Mouse (Mus musculus): Measurements from ENCODE around the gene Gm19935.

Gene Gm19935

DNA sequence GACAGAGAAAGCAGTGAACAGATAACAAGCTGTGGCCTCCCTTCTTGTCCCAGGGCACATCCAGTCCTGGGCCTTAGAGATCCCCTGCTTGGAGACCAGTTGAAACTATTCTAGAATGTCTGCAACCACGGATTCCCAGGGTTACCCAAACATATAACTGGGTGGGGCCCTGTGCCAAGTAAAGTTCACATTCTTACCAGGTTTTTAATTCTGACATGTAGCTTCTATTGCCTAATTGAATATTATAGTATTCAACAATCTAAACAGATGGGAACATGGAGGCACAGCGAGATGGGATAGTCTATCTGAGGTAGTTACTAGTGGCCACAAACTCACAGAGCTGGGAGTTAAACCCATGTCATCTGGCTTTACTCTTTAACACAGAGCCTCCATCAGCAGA, at the start of gene Gm19935:
Gene Gm19935 (minus strand): TSS at position 101 of the 400 bp plus-strand sequence.
- no peak for DNase-seq

DNA sequence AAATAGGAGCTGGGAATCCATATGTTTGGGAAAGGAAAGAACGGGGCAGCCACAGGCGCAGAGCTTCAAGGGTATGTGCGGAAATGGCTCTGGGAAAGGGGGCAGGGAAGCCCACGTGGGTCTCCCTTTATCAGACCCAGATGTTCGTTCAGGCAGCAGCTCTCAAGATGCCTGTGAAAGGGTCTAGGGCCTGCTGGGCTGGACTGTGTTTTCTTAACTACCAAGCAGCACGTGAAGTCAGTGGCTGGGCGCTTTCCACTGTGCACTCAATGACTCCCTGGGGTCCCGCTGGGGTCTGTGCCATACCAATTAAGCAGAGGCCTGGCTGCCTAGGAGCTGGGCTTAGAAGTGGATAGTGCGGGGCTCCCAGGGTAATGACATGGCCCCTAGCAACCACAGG, 44.8 kb upstream of the Gm19935 start:
- DNase-seq: no peak

DNA sequence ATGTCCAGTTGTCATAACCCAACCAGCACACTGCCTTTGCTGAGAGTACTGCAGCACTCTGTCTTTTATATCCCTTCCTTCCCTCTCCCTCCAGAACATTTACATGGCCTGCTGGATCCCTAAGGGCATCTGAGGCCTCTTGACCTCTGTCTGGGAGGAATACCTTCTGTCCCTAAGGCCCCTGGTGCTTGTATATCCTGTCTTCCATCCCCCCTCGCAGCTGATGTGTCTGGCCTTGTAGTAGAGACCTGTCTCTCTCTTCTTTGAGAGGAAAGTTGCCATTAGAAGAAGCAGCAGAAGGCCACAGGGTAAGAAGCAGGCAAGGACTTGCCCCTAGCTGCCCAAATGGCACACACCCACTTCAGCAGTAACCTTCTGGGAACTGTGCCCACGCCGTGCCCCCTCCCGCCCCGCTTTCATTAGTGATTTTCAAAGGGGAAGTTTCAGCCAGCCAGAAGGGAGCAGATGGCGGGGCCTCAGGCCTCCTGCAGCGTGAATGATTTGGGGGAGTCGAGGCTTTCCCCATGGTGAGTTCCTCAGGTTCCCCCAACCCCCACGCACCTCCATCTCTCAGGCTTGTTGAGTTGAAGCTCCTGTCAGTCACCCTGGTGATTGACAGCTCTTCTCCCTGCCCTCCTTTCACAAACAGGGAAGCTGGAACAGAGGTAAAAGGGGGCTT, 44.2 kb upstream of the Gm19935 start:
- DNase-seq: peak; percentile 48

DNA sequence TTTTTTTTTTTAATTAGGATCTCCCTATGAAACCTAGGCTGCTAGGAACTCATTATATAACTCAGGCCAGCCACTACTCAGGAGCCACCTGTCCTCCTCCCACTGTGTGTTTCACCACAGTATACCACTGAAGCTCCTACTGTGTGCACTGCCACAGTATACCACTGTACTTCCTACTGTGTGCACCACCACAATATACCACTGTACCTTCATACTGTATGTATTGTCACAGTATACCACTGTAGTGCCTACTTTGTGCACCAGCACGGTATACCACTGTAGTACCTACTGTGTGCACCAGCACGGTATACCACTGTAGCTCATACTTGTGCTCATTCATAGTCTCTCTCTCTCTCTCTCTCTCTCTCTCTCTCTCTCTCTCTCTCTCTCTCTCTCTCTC, 40.9 kb upstream of the Gm19935 start:
- no peak for DNase-seq

DNA sequence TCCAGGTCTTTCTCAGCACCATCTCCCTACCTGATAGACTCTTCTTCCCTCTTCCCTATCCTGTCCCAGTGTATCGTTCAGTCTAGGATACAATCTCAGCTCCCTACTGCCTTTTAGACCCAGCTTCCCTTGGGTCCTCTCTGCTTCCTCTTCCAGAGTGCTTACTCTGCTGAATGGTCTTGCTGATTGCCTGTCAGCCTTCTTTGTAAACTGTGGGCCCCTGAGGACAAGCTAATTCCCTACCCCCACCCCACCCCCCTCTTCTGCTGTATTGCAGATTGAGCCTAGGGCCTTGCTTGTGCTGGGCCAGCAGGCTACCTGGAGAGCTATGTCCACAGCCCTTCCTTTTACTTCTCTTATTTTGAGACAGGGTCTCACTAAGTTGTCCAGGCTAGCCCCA, 39.8 kb upstream of the Gm19935 start:
- DNase-seq: no peak

DNA sequence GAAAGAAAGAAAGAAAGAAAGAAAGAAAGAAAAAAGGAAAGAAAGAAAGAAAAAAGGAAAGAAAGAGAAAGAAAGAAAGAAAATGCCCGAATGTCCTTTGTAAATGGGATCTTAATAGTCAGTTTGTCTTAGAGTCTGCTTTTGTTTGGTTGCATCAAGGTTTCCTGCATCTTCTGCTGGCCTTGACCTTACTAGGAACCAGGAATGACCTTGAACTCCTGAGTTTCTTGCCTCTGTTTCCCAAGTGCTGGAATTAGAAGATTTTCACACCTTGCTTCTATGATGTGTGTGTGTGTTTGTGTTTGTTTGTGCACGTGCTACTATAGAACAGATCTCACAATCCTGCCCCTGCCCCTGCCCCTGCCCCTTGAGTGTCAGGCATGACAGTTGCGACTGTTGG, 39.0 kb upstream of the Gm19935 start:
- no peak for DNase-seq

DNA sequence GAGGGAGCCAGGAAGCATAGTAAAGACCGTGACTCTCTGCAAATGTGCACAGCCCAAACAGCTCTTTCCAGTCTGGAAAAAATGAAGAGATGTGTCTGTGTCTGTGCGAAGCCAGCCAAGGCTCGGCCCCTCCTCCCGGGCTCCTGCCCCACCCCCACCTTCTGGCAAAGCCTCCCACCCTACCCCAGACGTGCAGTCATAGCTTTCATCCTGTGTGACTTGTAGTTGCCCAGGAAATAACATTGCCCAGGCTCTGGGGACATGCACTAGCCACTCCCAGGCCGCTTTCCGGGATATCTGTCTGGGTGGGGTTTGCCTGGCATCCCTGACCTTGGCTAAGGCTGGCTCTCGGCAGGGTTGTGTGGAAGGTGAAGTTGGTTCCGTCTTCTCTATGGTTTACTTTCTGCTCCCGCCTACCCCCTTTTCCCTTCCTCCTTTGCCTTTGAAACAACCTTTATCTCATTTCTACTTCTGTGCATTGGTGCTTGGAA, 37.5 kb upstream of the Gm19935 start:
- DNase-seq: no peak

DNA sequence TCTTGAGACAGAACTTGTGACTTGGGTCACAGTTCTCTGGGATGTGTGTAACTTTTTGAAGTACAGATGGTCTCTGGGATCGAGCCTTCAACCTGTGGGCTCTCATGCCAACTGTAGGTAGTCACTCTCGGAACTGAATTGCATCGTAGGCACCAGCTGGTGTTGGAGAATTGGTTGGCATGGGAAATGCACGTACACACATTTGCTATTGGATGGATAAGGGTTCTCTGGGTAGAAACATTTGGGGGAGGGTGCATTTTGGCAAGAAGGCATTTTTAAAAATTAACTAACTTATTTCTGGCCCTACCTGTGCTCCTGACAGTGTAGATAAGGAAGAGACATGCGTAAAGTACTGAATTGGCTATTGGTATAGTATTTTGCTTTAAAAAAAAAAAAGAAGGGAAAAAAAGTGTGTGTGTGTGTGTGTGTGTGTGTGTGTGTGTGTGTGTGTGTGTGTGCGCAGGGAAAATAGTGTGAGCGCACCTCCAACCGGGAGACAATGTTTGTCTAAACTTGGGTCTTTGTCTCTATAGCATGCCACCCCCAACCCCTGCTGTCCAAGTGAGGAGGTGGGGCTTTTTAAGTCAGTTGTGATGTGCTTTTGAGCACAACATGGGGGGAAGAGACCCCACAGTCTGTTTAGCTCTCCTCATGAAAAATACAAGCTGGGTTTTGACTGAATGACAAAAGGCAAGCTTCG, 36.9 kb upstream of the Gm19935 start:
- DNase-seq: no peak

DNA sequence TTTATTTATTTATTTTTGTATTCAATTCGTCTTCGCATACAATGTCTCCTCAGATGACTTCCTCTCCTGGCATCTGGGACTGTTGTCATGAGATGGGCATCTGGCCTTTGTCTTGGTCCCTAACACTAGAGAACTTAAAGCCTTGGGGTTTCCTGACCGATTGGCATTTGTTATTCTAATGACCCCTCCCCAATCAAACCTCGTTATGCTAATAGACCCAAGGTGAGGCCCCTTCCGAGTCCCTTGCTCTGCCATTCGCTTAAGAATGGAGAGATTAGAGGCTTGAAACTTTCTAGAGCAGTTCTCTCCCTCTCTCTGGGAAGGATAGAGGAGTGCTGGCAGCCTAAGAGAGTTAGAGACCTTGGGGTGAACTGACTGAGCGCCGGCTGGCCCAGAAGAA, 34.4 kb upstream of the Gm19935 start:
- DNase-seq: no peak

DNA sequence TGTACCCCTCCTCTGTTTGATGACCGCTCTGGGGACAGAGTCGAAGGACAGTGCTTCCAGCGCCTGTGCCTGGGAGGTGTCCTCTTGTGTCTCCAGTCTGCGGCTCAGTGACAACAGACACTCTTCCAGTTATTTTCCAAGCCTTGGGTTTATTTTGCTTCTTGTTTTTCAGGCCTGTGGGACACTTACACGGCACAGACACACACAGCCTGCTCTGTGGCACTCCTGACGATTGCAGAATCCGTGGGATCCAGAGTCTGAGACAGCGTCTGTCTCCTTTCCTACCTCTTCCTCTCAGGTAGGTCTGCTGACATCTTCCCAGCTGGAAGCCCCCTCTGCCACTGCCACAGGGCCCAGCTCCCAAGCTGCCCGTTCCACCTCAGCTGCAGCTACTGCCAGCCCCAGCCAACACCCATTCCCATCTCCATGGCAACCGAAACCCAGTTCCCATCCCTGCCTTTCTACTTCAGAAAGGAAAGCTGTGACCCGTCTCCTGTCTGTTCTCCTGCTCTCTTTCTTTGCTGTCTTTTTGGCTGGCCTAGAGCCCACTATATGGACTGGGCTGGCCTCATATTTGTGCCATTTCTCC, 32.4 kb upstream of the Gm19935 start:
- DNase-seq: peak; percentile 61

DNA sequence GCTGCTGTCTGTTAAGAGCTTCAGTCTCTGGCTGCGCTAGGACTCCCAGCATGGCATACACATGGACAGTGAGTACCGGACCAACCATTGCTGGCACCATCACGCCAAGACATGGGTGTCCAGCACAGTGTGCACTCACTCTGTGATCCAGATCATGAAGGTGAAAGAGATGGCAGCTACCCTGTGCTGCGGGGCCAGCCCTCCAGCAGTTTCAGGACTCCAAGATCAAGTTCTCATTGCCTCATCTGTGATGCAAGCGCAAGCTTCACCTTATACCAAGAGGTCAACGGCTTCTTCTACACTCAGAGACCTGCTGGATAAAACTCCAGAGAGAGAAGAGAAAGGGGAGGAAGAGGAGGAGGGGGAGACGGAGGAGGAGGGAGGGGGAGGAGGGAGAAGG, 30.8 kb upstream of the Gm19935 start:
- no peak for DNase-seq

DNA sequence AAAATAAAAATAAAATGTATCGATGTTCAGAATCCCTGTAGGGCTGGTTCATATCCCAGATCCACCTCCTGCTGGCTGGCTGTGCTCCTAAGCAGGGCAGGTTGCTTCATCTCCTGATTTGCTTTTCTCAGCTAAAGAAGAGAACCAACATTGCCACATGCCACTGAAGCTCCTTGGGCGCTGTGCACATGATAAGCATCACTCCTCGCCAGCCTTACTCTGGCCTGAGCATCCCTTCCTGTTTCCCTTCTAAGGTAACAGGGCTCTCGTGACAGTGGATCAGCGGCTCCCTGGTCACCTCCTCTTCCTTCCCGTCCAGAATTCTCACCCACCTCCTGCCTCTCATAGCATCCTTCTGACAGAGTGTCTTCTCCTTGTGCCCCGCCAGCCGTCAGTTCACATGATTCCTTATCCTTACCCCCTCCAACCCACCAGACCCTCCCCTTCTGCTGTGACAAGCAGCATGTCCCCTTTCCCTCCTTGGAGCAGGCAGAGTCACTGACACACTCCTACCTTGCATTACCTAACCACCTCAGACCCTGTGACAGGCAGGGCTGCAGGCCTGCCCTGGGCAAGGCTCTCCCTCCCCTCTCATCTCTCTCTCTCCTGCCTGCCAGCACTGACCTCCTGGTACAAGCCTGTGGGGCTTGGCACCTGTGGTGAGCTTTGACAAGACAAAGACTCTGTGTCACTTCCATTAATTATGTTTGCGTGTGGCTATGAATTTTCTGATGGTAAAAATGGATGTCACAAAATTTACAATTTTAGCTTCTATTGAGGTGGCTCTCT, 27.2 kb upstream of the Gm19935 start:
- no peak for DNase-seq

DNA sequence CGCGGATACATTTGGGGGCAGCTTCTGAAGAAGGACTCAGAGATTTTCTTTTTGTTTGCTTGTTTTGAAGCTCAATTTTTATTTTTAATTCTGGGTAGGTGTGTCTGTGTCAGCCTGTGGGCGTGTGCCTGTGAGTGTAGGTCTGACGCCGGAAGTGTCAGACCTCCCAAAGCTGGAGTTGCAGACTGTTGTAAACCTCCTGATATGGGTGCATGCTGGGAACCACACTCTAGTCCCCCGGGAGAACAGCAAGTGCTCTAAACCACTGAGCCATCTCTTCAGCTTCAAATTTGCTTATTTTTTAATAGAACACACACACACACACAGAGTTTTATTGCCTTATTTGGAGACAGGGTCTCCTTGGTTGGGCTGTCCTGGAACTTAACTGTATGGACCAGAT, 25.9 kb upstream of the Gm19935 start:
- DNase-seq: no peak

DNA sequence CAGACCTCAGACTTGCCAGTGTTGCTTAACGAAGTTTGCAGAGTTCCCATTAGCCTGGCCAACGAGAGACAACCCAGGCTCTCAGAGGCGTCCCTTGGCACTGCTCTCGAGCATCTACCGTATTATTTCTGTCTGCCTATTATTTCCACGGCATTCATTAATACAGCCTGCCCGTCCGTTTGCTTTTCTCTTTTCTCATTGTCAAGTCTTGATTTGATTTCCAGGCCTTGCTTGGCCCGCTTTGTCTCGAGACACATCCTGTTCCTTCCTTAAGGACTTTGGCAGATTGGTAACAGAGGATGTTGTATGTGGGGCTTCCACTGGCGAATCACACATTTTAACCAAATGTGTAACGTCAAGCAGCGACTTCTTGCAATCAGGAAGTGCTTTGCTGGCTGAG, 24.1 kb upstream of the Gm19935 start:
- DNase-seq: no peak

DNA sequence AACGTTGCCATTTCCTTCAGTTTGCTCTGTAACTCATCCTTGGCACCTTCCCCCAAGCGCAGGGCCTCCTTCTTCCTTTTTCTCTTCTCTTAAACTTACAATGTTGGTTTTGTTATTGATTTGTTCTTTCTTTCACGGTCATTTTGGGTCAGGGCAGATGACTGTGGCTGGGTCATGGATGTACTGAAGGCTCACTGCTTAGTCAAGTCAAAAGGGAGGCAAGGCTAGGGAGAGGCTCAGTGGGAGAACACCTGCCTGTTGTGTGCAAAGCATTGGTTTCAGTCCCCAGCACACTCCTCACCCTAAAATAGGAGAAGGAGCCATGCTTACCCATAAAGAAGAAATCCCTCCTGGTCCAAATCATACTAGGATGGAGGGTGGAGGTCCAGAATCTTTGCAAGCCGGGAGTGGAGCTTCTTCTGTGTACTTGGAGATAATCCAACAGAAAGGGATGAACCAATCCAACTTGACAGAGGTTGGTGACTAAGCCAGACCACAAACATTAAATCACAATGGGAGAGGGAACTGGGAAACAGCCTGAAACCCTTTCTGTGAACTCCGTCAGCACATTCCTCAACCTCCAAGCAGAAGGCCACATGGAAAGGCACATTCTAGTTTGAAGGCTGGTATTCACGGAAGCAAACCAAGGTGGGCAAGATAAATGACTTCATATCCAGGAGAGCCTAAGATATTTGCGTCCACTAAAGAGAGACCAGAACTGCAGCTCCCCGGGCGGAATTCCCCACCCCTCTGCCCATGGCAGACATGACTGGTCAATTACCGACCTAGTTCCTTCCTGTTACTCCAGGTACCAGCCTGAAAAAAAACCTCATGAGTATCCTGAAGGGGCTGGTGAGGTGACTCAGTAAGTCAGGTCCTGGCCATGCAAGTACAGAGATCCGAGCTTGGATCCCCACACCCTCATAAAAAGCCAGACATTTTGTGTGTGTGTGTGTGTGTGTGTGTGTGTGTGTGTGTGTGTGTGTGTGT, 22.8 kb upstream of the Gm19935 start:
- DNase-seq: no peak

DNA sequence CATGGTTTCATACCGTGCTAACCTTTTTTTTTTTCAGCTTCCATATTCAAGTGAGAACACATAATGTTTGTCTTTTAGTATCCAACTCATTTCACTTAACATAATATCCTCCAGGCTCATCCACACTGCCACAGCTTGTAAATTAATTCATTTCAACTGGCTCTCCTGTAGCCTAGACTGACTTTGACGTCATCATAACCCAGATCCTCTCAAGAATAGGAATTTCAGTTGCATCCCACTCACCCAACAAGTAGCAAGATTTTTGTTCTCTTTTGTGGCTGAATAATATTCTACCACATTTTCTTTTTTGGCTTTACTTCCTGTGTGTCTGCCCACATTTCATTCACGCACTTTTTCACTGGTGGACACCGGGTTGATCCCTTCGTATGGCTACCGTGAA, 20.2 kb upstream of the Gm19935 start:
- DNase-seq: no peak

DNA sequence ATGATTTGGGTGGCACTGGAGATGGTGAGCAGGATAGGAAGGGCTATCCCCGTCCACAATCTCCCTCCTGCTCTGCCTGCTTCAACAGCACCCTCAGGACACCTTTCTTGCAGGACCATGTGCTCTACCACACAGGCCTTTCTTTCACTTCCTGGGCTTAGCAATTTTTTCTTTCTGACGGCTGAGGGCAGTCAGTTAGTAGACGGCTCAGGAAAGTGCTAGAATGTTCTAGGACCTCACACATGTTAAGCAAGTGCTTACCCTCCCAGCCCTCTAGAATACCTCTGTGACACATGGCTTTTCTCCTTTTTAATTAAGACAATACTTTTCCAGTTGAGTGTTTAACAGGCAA, 17.1 kb upstream of the Gm19935 start:
- DNase-seq: no peak

DNA sequence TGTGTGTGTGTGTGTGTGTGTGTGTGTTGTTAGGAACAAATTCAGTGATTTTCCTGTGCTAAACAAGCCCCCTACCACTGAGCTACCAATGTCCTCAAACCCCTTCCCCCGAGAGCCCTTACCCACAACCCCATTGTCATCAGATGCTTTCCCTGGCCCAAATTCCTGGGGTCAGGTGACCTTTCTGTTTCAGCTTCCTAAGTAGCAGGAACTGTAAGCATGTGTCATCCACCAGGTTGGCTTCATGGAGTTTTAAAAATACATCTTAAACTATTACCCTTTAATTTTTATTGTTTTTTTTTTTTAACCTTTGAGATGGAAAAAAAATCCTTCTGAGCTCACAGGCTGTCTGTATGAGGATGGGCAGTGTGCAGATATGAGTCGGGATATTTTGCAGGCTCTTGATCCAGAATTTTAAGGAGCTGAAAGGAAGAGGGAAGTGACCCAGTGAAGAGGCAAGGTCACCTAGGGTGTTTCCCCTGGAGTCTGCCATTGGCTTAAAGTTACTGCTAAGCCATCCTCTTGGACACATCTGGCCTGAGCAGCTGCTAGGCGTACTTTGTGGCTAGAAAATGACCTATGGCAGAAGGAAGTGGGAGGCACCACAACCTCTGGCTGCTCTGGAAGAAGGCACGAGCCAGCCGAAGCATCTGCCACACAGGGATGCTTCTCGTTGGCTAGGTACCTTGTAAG, 16.6 kb upstream of the Gm19935 start:
- DNase-seq: no peak

DNA sequence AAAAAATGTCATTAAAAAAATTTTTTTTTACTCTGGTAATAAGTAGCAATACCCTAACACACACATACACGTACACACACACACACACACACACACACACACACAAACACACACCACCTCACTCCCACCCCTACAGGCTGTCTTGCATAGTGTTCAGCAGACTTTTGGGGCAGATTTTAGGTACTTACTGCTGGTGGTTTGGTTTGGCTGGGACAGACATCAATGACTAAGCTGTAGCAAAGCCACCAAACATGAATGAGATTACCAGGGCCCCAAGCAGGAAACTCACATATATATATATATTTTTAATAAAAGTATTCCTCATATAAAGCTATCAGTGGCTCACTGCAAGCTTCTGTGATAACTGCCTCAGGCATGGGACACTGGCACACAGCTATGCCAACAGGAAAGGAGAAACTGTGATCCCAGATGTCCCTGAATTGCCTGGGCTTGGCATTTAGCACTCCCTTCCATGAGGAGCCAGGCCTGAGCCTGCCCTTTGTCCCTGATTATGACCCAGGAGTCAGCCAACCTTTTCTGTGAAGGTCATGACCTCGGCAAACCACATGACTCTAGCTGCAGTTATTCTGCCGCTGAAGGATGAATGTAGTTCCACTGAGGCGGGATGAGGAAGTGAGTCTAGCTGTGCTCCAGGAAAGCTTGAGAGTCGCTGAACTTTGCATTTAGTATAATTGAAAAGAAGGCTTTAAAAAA, 15.5 kb upstream of the Gm19935 start:
- DNase-seq: no peak

DNA sequence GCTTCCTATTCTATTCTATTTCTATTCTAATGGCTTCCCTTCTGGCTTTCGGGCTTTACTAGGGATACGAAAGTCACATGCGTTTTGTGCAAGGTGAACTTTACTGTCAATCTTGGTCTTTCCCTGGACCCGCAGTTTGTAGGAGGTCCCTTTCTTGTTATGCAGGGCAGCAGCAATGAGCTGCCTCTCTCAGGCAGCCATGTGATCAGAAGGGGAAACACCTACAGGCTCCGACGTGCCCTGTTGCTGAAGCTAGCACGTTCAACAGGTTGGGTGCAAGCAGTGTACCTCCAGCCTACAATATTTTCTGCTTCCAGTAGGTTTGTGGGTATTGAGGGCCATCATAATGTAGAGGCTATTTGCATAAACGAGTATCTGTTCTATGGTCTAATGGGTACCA, 13.8 kb upstream of the Gm19935 start:
- DNase-seq: no peak

DNA sequence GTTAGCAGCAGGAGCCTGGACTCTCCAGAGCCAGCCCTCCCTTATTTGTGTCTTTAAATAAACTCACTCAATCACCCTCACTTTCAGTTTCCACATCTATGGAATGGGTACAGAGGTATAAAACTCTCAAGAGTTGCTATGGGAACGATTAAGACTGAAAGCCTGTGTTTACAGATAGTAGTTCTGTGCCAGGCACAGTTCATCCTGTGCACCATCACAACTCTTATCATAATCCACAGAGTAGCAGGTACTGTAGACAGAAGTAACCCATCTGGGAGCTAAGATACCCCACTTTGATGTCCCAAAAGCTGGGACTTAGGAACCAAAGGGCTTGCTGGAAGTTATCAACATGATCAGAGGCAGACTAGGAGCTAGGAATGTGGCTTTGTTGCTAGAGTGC, 12.6 kb upstream of the Gm19935 start:
- DNase-seq: no peak
